Mouse (Mus musculus) brain, embryonic 14.5 days (tissue): ENCODE measurements at regions not wholly inside any gene's neighbourhood (a gene's known extent, or its start where the extent isn't known, plus 50 kb on each side); places are given as distances from the start of the nearest gene placed in this dataset.
A peak's percentile ranks its signal among the peaks of the same experiment; 100 is the strongest.
"Not testable (repeated sequence)": the region's sequence is repeated elsewhere in the genome, so short reads cannot be mapped to it uniquely, and the experiment has no call there.

ENCODE experiments used
- DNase-seq: peaks from one replicate; pipeline ENCODE4 v3.0.0-alpha.2; 2011; ENCODE audit warnings: low read depth
- CTCF ChIP-seq: fragments of 200-500 bp; IDR thresholded peaks from 2 replicates; pipeline ENCODE4 v1.5.1; 2012; ENCODE audit warnings: inconsistent platforms, mild to moderate bottlenecking, moderate library complexity, borderline replicate concordance; ENCODE audit not compliant: insufficient read depth, insufficient read length; ENCODE audit errors: extremely low read depth
- POLR2A ChIP-seq: fragments of 200-500 bp; IDR thresholded peaks from 2 replicates; pipeline ENCODE4 v1.6.1; 2012; ENCODE audit warnings: mild to moderate bottlenecking, inconsistent platforms, borderline replicate concordance; ENCODE audit not compliant: poor library complexity, insufficient read depth, insufficient read length, severe bottlenecking; ENCODE audit errors: extremely low read depth

DNA sequence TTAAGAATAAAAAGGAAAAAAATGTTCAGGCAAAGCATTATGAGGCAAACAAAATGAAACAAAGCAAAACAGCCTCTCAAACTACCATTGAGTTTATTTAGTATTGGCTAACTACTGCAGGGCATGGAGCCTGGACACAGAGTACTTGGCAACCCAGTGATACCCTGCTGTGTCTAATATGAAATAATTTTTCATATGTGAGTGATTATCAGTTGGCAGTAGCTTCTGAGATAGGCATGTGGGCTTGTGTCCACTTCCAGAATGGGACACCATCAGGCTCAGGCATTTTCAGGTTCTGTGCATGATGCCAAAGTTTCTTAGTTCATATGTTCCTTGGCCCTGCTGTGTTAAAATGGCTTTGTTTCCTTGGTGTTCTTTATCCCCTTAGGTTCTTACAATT lies 879.0 kb upstream of the Epha6 start:
- TF ChIP-seq POLR2A (no peak), CTCF (no peak)
- DNase-seq = no peak

DNA sequence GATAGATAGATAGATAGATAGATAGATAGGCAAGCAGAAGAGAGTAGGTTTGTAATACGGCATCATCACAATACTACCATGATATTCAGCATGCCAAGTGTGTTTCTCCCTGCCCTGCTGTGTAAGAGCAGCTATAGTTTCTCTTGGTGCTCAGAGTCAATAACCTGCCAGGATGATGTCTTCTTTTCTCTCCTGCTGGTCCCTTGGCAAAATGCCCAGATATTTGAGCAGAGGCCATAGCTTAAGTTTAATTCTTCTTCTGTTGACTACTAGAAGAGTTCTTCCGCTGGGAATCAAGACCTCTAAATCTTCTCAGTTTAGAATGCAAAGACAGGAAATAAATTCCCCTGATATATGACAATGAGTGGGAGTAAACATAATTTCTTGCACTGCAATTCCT lies 836.5 kb upstream of the Epha6 start:
- no peak for TF ChIP-seq CTCF
- no peak for TF ChIP-seq POLR2A

DNA sequence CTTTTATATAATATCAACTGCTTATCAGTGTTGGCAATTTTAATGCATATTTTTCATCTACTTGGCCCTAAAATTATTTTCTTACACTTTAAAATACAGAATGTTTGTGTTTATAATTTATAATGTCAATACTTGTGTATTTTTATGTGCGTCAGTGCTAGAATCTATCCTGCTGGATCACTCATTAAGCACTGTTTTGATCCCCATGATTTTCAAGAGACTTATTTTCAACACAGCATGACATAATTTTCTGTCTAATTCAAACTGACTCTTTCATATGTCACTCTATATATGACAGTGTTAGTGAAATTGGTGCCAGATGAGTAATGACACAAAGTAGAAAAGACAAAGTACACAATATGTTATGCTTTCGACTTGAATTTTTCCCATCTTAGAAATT lies 795.9 kb upstream of the Epha6 start:
- TF ChIP-seq CTCF = no peak
- no peak for TF ChIP-seq POLR2A
- DNase-seq = peak; percentile 50

More for the DNA sequence above, 836.5 kb upstream of the Epha6 start:
- peak; percentile 41 for DNase-seq

DNA sequence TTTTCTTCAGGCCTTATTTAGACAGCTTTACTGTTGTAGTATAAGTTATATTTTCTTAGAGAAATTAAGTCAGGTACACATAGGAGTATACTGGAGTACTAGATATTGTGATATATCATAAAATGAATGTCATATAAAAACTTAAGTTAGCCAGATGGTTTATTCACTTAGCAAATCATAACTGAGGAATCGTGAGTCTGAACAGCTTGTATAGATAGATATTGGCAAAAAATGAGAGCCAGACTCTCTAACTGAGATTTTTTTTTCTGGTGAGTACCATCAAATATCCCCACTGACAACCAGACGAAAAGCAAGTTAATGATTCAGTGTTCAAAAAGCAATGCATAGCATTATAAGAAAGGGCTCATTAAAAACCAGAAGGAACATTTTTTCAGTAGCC lies 776.6 kb upstream of the Epha6 start:
- TF ChIP-seq CTCF = no peak
- TF ChIP-seq POLR2A = no peak
- peak; percentile 44 for DNase-seq

DNA sequence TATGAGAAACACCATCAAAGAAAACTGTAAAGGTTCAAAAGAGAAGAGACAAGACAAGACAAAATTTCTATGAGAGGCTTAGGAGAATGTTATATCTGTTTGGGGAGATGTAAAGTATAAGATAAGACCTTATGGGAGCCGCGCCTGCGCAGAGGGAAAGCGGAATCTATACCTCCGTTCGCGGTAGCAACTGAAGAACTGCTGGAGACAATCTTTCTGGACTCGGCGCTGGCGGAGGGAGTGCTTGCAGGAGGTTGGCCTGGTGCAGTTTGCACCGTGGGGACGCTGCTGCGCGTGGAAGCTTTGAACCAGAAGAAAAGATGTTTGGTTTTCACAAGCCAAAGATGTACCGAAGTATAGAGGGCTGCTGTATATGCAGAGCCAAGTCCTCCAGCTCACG lies 771.6 kb upstream of the Epha6 start:
- DNase-seq = not testable (repeated sequence)
